Mouse (Mus musculus): ENCODE data around the gene Eloa.

Eloa gene

DNA sequence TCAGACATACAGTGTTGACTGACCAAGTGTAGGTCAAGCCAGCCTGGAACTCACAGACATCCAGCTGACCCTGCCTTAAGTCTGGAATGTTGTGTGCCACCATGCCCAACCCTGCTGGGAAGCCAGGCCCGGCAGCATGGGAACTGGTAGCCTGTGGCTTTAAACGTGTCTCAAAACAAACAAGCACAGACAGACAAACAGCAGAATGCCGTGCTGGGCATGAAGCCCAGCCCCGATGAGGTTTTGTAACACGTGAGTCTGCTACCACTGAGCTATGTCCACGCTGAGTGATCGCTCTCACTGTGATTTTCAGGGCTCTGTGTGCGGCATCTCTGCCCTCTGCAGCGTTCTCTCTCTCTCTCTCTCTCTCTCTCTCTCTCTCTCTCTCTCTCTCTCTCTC, 65.7 kb downstream of the Eloa start:
- DNase-seq (ENCODE audit: low read depth, low spot score): no peak

DNA sequence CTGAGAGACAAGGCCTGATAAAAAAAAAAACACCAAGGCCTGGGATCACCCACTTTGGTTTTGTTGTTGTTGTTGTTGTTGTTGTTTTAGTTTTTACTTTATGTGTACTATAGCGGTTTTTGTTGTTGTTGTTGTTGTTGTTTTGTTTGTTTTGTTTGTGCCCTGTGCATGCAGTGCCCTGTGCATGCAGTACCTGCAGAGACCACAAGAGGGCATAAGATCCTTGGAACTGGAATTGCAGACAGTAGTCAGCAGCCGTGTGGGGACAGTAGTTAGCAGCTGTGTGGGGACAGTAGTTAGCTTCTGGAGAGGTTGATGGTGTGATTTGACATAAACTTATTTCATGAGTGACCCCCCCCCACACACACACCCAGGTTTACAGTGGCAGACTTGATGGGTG, 67.3 kb downstream of the Eloa start:
- peak; percentile 75 for DNase-seq (ENCODE audit: low read depth, low spot score)
